Mouse (Mus musculus) erythroblast, embryonic 14.5 days (primary cell): Measurements from ENCODE around the gene Ipo7. TPM values are rescaled to one million over a fixed set of nuclear protein-coding genes. Genes with fewer than 3 reads are reported as not detected.

Experiments used
- H3K27me3 ChIP-seq: 2 replicates; pipeline ENCODE4 v1.6.1; 2012; ENCODE audit warnings: inconsistent platforms; ENCODE audit not compliant: control insufficient read depth
- H3K36me3 ChIP-seq: 2 replicates; pipeline ENCODE4 v1.6.1; 2012; ENCODE audit warnings: mild to moderate bottlenecking, inconsistent platforms; ENCODE audit not compliant: control insufficient read depth
- H3K4me1 ChIP-seq: 2 replicates; pipeline ENCODE4 v1.6.1; 2012; ENCODE audit warnings: inconsistent platforms; ENCODE audit not compliant: control insufficient read depth
- H3K4me3 ChIP-seq: replicated peaks from 2 replicates; pipeline ENCODE3; 2012; ENCODE audit warnings: moderate library complexity, mild to moderate bottlenecking, inconsistent platforms
- H3K9me3 ChIP-seq: 2 replicates; pipeline ENCODE4 v1.6.1; 2012; ENCODE audit warnings: low read length, inconsistent platforms, mixed read lengths; ENCODE audit not compliant: control insufficient read depth
- GATA1 ChIP-seq: IDR thresholded peaks from 2 replicates; pipeline ENCODE4 v1.6.1; 2012; ENCODE audit warnings: low read length, inconsistent platforms, mixed read lengths
- TAL1 ChIP-seq: IDR thresholded peaks from 3 replicates; pipeline ENCODE4 v1.6.1; 2012; ENCODE audit warnings: low read length, inconsistent platforms, mixed read lengths
- polyA plus RNA-seq: library from polyadenylated mRNA; stranded (reverse); fragments of >175 nt; gene quantifications from 2 replicates; pipeline ENCODE4 v1.2.3, GENCODE M21; 2012

Gene Ipo7
- polyA plus RNA-seq, 1 experiment = 1.4 TPM

- TF ChIP-seq GATA1 (no peak), TAL1 (no peak)
- H3K4me3 ChIP-seq = peak overlapping the region; percentile 74
- H3K4me1 ChIP-seq = peaks cover 39% of the 10 kb centered on the region
- H3K36me3 ChIP-seq = peaks cover 61% of the 10 kb centered on the region
- no peaks in the 10 kb centered on the region for H3K9me3 ChIP-seq
- H3K27me3 ChIP-seq = no peaks in the 10 kb centered on the region
These were observed 42.1 kb downstream of the Ipo7 start for GRCm38 (mm10) chr7:110060106-110060668.

- peaks cover 41% of the 10 kb centered on the region for H3K4me1 ChIP-seq
- H3K27me3 ChIP-seq = no peaks in the 10 kb centered on the region
- no peaks in the 10 kb centered on the region for H3K9me3 ChIP-seq
- H3K4me3 ChIP-seq = peak overlapping the region; percentile 74
- TF ChIP-seq TAL1 (no peak), GATA1 (0 out of 2 replicates have a peak, but pooled peaks have one; percentile 24)
- peaks cover 58% of the 10 kb centered on the region for H3K36me3 ChIP-seq
These were observed 42.7 kb downstream of the Ipo7 start for GRCm38 (mm10) chr7:110060669-110061198.

- Histone ChIP-seq H3K4me3 (peak within 1 kb of the TSS; percentile 74), H3K36me3 (peaks cover 57% of the 10 kb centered on the region), H3K4me1 (peaks cover 45% of the 10 kb centered on the region), H3K27me3 (no peaks in the 10 kb centered on the region), H3K9me3 (no peaks in the 10 kb centered on the region)
- no peak for TF ChIP-seq GATA1
- no peak for TF ChIP-seq TAL1
These were observed 43.2 kb downstream of the Ipo7 start, which contains the start of gene Zfp143 for GRCm38 (mm10) chr7:110061199-110061751. Gene Zfp143, plus strand, starts transcription at chr7:110061217.

GRCm38 (mm10) chr7:110061752-110062273 is 43.7 kb downstream of the Ipo7 start:
- H3K4me1 ChIP-seq = peaks cover 47% of the 10 kb centered on the region
- no peaks in the 10 kb centered on the region for H3K9me3 ChIP-seq
- no peaks in the 10 kb centered on the region for H3K27me3 ChIP-seq
- peaks cover 56% of the 10 kb centered on the region for H3K36me3 ChIP-seq
- H3K4me3 ChIP-seq = peak overlapping the region; percentile 74
- TF ChIP-seq TAL1 = no peak
- TF ChIP-seq GATA1 = no peak

- Histone ChIP-seq H3K4me3 (no peak overlapping the region), H3K4me1 (peaks cover 53% of the 10 kb centered on the region), H3K9me3 (no peaks in the 10 kb centered on the region), H3K27me3 (no peaks in the 10 kb centered on the region), H3K36me3 (peaks cover 57% of the 10 kb centered on the region)
- TF ChIP-seq GATA1 (no peak), TAL1 (no peak)
These were observed 45.7 kb downstream of the Ipo7 start for GRCm38 (mm10) chr7:110063731-110064130.

- H3K36me3 ChIP-seq = peaks cover 82% of the 10 kb centered on the region
- TF ChIP-seq GATA1 = no peak
- no peak for TF ChIP-seq TAL1
These were observed 51.0 kb downstream of the Ipo7 start for GRCm38 (mm10) chr7:110069070-110069469.

GRCm38 (mm10) chr7:110078168-110078567 is 60.1 kb downstream of the Ipo7 start:
- no peak overlapping the region for H3K4me3 ChIP-seq
- H3K36me3 ChIP-seq = peaks cover 100% of the 10 kb centered on the region
- TF ChIP-seq TAL1 (no peak), GATA1 (no peak)
- H3K27me3 ChIP-seq = no peaks in the 10 kb centered on the region
- H3K4me1 ChIP-seq = no peaks in the 10 kb centered on the region
- H3K9me3 ChIP-seq = no peaks in the 10 kb centered on the region

More at GRCm38 (mm10) chr7:110069070-110069469, 51.0 kb downstream of the Ipo7 start:
- no peaks in the 10 kb centered on the region for H3K9me3 ChIP-seq
- H3K27me3 ChIP-seq = no peaks in the 10 kb centered on the region
- H3K4me3 ChIP-seq = no peak overlapping the region
- H3K4me1 ChIP-seq = peaks cover 26% of the 10 kb centered on the region

- no peaks in the 10 kb centered on the region for H3K9me3 ChIP-seq
- TF ChIP-seq TAL1 (no peak), GATA1 (no peak)
- no peaks in the 10 kb centered on the region for H3K27me3 ChIP-seq
- H3K36me3 ChIP-seq = peaks cover 100% of the 10 kb centered on the region
- H3K4me1 ChIP-seq = no peaks in the 10 kb centered on the region
- H3K4me3 ChIP-seq = no peak overlapping the region
These were observed 65.5 kb downstream of the Ipo7 start for GRCm38 (mm10) chr7:110083386-110084165.

- Histone ChIP-seq H3K4me3 (no peak overlapping the region), H3K9me3 (no peaks in the 10 kb centered on the region), H3K27me3 (no peaks in the 10 kb centered on the region), H3K36me3 (peaks cover 100% of the 10 kb centered on the region), H3K4me1 (no peaks in the 10 kb centered on the region)
- TF ChIP-seq TAL1 (no peak), GATA1 (no peak)
These were observed 67.1 kb downstream of the Ipo7 start for GRCm38 (mm10) chr7:110085217-110085616.
